Mouse (Mus musculus) common myeloid progenitor, adult 5-6 weeks (primary cell): Measurements from ENCODE around the gene Ivd. TPM values are rescaled to one million over a fixed set of nuclear protein-coding genes. Genes with fewer than 3 reads are reported as not detected.
A peak's percentile ranks its signal among the peaks of the same experiment; 100 is the strongest.

Experiments
- ATAC-seq: replicated peaks from 2 replicates; pipeline ENCODE4 v1.8.0; 2016; ENCODE audit warnings: low read depth, mild to moderate bottlenecking, moderate TSS enrichment, inconsistent platforms; ENCODE audit not compliant: poor library complexity, severe bottlenecking
- total RNA-seq: library from RNA; stranded (forward); fragments of 200-1000, 187-1606 nt; gene quantifications from 2 replicates; pipeline ENCODE4 v1.2.3, GENCODE M21; 2017

Gene Ivd
- total RNA-seq, 1 experiment from 2014 or later, result 36.2 TPM

- 0 out of 2 replicates have a peak, but pooled peaks have one; percentile 17 for ATAC-seq
Observed at GRCm38 (mm10) chr2:118905433-118906117, 43.8 kb downstream of the Ivd start.

GRCm38 (mm10) chr2:118906118-118906492, 44.4 kb downstream of the Ivd start:
- no peak for ATAC-seq

GRCm38 (mm10) chr2:118907781-118908180, 46.0 kb downstream of the Ivd start:
- ATAC-seq, result no peak

GRCm38 (mm10) chr2:118909151-118909550, 47.4 kb downstream of the Ivd start:
- no peak for ATAC-seq

- ATAC-seq, result no peak
Observed at GRCm38 (mm10) chr2:118910605-118911278, 49.0 kb downstream of the Ivd start.

- ATAC-seq, result no peak
Observed at GRCm38 (mm10) chr2:118912706-118913105, 51.0 kb downstream of the Ivd start.

- no peak for ATAC-seq
Observed at GRCm38 (mm10) chr2:118913551-118914276, 52.0 kb downstream of the Ivd start.

- ATAC-seq, result no peak
Observed at GRCm38 (mm10) chr2:118914685-118915084, 52.9 kb downstream of the Ivd start.

- ATAC-seq, result no peak
Observed at GRCm38 (mm10) chr2:118916436-118916835, 54.7 kb downstream of the Ivd start.

GRCm38 (mm10) chr2:118918543-118918942, 56.8 kb downstream of the Ivd start:
- no peak for ATAC-seq

- ATAC-seq, result no peak
Observed at GRCm38 (mm10) chr2:118920428-118920827, 58.7 kb downstream of the Ivd start.

GRCm38 (mm10) chr2:118925952-118926351, 64.2 kb downstream of the Ivd start:
- no peak; the same call in 1 of the 2 replicates for ATAC-seq

GRCm38 (mm10) chr2:118926361-118926997, 64.7 kb downstream of the Ivd start, which contains the start of gene Chst14:
Chst14 (plus strand) TSS chr2:118926496.
- peak; percentile 82 for ATAC-seq

- peak; percentile 73 for ATAC-seq
Observed at GRCm38 (mm10) chr2:118926998-118927739, 65.4 kb downstream of the Ivd start.

Other genes with a start within 250 kb of the Ivd start
- 1.1 and 1.7 TPM in 2 replicates for gene Pak6, start 198.7 kb upstream of the Ivd start, total RNA-seq
- gene Ankrd63, start 158.0 kb upstream of the Ivd start, total RNA-seq, result 0.09 and 0.19 TPM in 2 replicates
- 34.5 and 42.0 TPM in 2 replicates for gene Plcb2, start 133.5 kb upstream of the Ivd start, total RNA-seq
- 19.8 and 20.5 TPM in 2 replicates for gene Inafm2, start 116.2 kb upstream of the Ivd start, total RNA-seq
- 0.24 and 0.96 TPM in 2 replicates for gene Ccdc9b, start 99.3 kb upstream of the Ivd start, total RNA-seq
- not detected in 2 replicates for gene Phgr1, start 89.2 kb upstream of the Ivd start, total RNA-seq
- gene Disp2, start 82.2 kb upstream of the Ivd start, total RNA-seq, result not detected in 2 replicates
- 124 and 177 TPM in 2 replicates for gene Knstrn, start 48.0 kb upstream of the Ivd start, total RNA-seq
- 5.3 and 8.4 TPM in 2 replicates for gene Bahd1, start 38.4 kb downstream of the Ivd start, total RNA-seq
- gene Chst14, start 64.5 kb downstream of the Ivd start, total RNA-seq, result 2.9 and 3.9 TPM in 2 replicates
- 11.4 and 15.7 TPM in 2 replicates for gene Ccdc32, start 167.4 kb downstream of the Ivd start, total RNA-seq
- gene Rpusd2, start 172.8 kb downstream of the Ivd start, total RNA-seq, result 22.3 and 22.8 TPM in 2 replicates
- 91.2 and 91.3 TPM in 2 replicates for gene Knl1, start 185.2 kb downstream of the Ivd start, total RNA-seq